Mouse (Mus musculus) hindbrain, embryonic 10.5 days (tissue): ENCODE measurements around the gene Junb. TPM values are rescaled to one million over a fixed set of nuclear protein-coding genes. Genes with fewer than 3 reads are reported as not detected.

Experiments
- DNase-seq: peaks from one replicate; pipeline ENCODE4 v3.0.0-alpha.2; 2017; ENCODE audit warnings: low spot score
- H3K27ac ChIP-seq: fragments of 300-500 bp; sonication (generic); 2 replicates; pipeline ENCODE4 v1.5.1; 2016; ENCODE audit warnings: mild to moderate bottlenecking, moderate library complexity
- H3K27me3 ChIP-seq: fragments of 300-500 bp; sonication (generic); 2 replicates; pipeline ENCODE4 v1.6.1; 2016; ENCODE audit warnings: mild to moderate bottlenecking; ENCODE audit not compliant: poor library complexity, insufficient read depth, severe bottlenecking
- H3K36me3 ChIP-seq: fragments of 300-500 bp; sonication (generic); 2 replicates; pipeline ENCODE4 v1.6.1; 2016; ENCODE audit warnings: mild to moderate bottlenecking, moderate library complexity
- H3K4me1 ChIP-seq: fragments of 300-500 bp; sonication (generic); replicated peaks from 2 replicates; pipeline ENCODE4 v1.6.1; 2016; ENCODE audit warnings: mild to moderate bottlenecking
- H3K4me3 ChIP-seq: fragments of 300-500 bp; sonication (generic); 2 replicates; pipeline ENCODE4 v1.5.1; 2016; ENCODE audit warnings: mild to moderate bottlenecking, moderate library complexity
- H3K9me3 ChIP-seq: fragments of 300-500 bp; sonication (generic); 2 replicates; pipeline ENCODE4 v1.6.1; 2016; ENCODE audit warnings: mild to moderate bottlenecking, moderate library complexity
- WGBS: fragments of 180-500 bp; shearing (Covaris S2); methylation state at CpG from one replicate; pipeline ENCODE4 v1.1.7; 2016; 5-methylcytosine and 5-hydroxymethylcytosine counted together
- polyA plus RNA-seq: library from polyadenylated mRNA; unstranded; fragments of >200 nt; fragmentation: Nextera tagmentation; extraction: Ambion mirVana; gene quantifications from 2 replicates; pipeline ENCODE4 v1.2.1, GENCODE M21; 2016

The Junb gene
- polyA plus RNA-seq, 1 experiment from 2014 or later, result 8.7 TPM

DNA sequence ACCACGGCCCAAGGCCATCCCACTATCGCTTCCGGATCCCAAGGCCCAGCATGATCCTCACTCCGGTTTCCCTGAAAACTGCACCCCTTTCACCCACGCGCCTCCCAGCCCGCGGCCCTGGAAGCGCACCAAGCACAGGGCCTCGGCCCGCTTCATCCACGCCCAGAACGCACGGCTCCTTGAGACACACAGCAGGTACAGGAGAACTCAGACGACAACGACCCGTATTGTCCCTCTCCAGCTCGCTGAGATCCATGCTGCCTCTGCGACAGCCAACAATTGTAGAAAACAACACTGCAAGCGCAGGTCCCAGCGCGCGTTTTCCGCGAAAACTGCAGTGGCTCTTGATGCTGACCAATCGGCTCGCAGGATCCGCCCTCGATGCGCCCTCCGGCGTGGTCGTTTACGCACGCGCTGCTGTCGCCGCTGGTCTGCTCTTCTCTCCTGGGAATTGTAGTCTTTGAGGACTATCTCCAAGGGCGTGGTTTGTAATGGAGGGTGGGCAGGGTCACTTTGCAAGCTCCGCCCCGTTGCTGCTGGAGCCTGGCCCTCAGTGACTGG is 12.7 kb downstream of the Junb start:
- under 1% methylated on average over 41 of the region's 41 CpGs for WGBS
- Histone ChIP-seq H3K27ac (peak overlapping the region; percentile 89), H3K4me1 (peaks cover 47% of the 10 kb centered on the region)

DNA sequence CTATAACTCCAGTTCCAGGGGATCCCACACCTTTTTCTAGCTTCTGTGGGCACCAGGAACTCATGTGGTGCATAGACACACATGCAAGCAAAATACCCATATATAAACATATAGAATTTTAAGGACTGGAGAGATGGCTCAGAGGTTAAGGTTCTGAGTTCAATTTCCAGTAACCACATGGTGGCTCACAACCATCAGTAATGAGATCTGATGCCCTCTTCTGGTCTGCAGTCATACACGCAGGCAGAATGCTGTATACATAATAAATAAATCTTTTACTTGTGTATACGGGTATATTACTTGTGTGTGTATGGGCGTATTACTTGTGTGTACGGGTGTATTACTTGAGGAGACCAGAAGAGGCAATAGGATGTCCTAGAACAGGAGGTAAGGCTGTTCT is 14.6 kb downstream of the Junb start:
- Histone ChIP-seq H3K27me3 (no peaks in the 10 kb centered on the region), H3K4me3 (peak overlapping the region; percentile 0; the same call in 1 of the 2 replicates), H3K9me3 (no peaks in the 10 kb centered on the region), H3K36me3 (peaks cover 46% of the 10 kb centered on the region), H3K27ac (no peak overlapping the region), H3K4me1 (peaks cover 36% of the 10 kb centered on the region)
- WGBS, result 88% methylated on average over 4 of the region's 4 CpGs
- no peak for DNase-seq

More for the DNA sequence above, 12.7 kb downstream of the Junb start:
- DNase-seq, result peak; percentile 95
- Histone ChIP-seq H3K27me3 (no peaks in the 10 kb centered on the region), H3K36me3 (peaks cover 33% of the 10 kb centered on the region), H3K4me3 (peak overlapping the region; percentile 80), H3K9me3 (no peaks in the 10 kb centered on the region)

DNA sequence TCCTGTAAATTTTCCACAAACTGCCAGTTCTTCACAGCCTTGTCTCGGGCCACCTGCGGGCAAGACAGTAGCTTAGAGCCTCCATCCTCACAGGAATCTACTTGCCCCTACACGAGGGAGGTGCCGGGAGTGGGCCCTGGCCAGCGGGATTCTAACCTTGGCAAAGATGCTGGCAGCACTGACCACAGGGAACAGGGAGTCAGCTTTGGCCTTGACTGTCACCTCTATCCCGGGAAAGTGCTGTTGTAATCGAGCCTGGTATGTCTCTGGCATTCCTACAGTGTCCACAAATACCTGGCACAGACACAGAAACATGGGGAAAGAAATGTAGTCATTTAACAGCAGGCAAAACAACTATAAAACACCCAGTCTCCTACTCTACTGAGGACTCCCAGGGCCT is 18.7 kb downstream of the Junb start:
- no peak overlapping the region for H3K27ac ChIP-seq
- no peaks in the 10 kb centered on the region for H3K27me3 ChIP-seq
- 89% methylated on average over 7 of the region's 7 CpGs for WGBS
- no peak overlapping the region for H3K4me3 ChIP-seq
- H3K4me1 ChIP-seq, result peaks cover 1% of the 10 kb centered on the region
- H3K36me3 ChIP-seq, result peaks cover 78% of the 10 kb centered on the region
- DNase-seq, result no peak
- H3K9me3 ChIP-seq, result no peaks in the 10 kb centered on the region

DNA sequence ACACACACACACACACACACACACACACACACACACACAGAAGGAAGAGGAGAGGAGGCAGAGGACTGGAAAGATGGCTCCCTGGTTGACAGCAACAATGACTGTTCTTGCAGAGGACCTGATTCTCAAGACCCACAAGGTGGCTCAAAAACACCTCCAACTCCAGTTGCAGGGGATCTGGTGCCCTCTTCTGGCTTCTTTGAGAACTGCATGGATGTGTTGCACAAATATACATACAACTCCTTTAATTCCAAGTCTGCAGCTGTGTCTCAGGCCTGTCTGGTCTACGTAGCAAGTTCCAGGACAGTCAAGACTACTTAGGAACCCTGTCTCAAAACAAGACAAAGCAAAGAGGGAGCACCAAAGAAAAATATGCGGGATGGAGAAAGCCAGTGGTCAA is 21.8 kb downstream of the Junb start:
- Histone ChIP-seq H3K4me1 (peaks cover 8% of the 10 kb centered on the region), H3K4me3 (no peak overlapping the region), H3K27ac (no peak overlapping the region), H3K27me3 (peaks cover 18% of the 10 kb centered on the region), H3K9me3 (no peaks in the 10 kb centered on the region), H3K36me3 (peaks cover 58% of the 10 kb centered on the region)
- DNase-seq, result peak; percentile 73
- WGBS, result 49% methylated on average over 2 of the region's 2 CpGs

DNA sequence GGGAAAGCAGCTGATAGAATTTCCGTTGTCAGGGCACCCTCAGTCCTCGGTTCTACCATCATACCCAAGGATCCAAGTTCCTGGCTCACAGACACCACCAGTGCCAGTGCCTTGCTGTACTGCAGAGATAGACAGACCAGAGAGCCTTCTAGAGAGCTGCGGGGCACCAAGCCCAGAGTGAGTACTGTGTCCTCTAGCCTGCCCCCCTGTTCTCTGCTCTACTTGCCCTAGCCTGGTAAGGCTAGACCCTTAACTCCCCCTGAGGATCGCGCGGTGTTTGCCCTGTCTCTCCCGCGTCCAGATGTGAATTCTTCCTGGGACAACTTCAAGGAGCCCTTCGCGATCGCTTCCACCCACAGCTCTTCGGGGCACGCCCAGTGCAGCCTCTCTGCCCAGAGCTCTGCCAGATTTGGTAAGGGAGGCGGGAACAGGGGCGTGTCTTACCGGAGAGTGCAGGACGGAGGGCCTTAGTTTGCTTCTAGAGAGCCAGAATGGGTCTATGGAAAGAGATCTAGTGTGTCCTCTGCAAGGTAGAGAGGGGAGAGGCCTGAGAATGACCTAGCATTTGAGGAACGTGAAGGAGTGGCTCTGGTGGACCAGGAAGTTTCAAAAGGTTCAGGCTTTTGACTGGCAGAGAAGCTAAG is 25.8 kb downstream of the Junb start:
- WGBS, result 9% methylated on average over 18 of the region's 18 CpGs
- H3K4me3 ChIP-seq, result 0 out of 2 replicates have a peak overlapping the region, but pooled peaks have one; percentile 11
- peaks cover 58% of the 10 kb centered on the region for H3K27me3 ChIP-seq

DNA sequence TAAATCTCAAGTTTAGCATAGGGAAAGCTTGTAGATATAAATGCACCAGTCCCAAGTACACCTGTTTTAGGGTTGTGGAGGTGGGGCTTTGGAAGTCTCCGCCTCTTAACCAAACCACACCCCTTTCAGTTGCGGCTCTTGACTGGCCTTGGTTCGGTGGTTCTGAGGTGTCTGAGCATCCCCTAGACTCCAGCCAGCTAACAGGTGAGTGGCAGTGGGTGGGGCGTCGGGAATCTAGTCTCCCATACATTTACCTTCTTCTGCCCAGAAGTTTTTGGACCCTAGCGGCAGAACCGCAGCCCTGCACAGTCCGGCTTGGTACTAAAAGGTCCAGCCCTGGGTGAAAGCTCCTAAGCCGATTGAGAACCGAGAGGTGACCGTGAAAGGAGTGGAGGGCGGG is 28.8 kb downstream of the Junb start:
- Histone ChIP-seq H3K27ac (no peak overlapping the region), H3K27me3 (peaks cover 86% of the 10 kb centered on the region), H3K4me1 (peaks cover 29% of the 10 kb centered on the region), H3K36me3 (no peaks in the 10 kb centered on the region), H3K9me3 (no peaks in the 10 kb centered on the region), H3K4me3 (no peak overlapping the region)
- DNase-seq, result no peak
- 22% methylated on average over 12 of the region's 12 CpGs for WGBS

More for the DNA sequence above, 25.8 kb downstream of the Junb start:
- Histone ChIP-seq H3K27ac (no peak overlapping the region), H3K9me3 (no peaks in the 10 kb centered on the region), H3K4me1 (peaks cover 8% of the 10 kb centered on the region), H3K36me3 (peaks cover 20% of the 10 kb centered on the region)
- no peak for DNase-seq

DNA sequence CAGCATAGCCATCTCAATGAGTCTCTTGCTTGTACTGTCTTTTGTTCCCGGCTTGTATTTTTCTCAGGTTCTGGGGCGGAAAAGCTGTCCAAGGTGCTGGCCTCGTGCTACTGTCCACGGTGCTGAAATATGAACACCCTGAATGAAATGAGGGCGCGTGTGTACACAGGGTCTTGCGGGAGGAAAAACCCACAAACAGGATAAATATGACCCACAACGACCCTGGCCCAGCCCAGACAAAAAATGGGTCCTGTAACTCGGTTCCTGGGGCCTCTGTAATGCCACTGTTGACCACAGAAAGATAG is 31.3 kb downstream of the Junb start:
- WGBS, result 16% methylated on average over 9 of the region's 9 CpGs
- Histone ChIP-seq H3K27me3 (peaks cover 94% of the 10 kb centered on the region), H3K36me3 (no peaks in the 10 kb centered on the region), H3K9me3 (no peaks in the 10 kb centered on the region), H3K27ac (no peak overlapping the region), H3K4me1 (peaks cover 32% of the 10 kb centered on the region), H3K4me3 (no peak overlapping the region)
- peak; percentile 53 for DNase-seq

DNA sequence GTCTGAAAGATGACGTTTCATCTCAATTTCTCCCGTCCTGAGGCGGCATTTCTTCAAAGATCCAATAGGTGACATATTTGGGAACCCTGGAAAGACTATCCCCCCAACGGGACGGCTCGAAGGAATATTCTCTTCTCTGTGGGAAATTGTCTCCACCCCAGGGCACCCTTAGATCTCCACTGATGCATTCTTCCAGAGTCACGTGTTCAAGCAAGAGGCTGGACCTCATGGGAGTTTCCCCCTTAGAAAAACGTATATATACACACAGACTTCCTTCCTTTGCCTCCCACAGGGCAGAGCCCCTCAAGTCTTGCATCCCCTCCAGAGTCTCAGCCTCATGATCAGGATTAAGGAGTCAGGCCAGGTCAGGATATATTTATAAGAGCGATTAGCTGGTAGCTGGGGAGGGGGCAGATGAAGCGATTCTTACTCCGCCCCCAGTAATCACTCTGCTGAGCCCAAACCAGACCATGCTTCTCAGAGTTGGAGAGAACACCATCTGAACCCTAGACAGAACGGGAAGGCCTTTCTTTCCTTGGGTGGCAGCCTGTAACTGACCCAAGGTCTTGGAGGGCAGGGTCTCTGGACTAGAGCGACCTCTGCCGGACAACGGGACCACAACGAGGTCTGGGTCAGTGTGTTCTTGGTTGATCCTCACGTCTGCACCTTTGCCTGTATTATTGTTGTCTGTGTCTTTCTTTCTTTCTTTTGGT is 31.8 kb downstream of the Junb start, which contains the start of gene Rtbdn:
TSS of gene Rtbdn (plus strand) at position 464 of the 713 bp plus-strand sequence.
- DNase-seq, result peak; percentile 54

DNA sequence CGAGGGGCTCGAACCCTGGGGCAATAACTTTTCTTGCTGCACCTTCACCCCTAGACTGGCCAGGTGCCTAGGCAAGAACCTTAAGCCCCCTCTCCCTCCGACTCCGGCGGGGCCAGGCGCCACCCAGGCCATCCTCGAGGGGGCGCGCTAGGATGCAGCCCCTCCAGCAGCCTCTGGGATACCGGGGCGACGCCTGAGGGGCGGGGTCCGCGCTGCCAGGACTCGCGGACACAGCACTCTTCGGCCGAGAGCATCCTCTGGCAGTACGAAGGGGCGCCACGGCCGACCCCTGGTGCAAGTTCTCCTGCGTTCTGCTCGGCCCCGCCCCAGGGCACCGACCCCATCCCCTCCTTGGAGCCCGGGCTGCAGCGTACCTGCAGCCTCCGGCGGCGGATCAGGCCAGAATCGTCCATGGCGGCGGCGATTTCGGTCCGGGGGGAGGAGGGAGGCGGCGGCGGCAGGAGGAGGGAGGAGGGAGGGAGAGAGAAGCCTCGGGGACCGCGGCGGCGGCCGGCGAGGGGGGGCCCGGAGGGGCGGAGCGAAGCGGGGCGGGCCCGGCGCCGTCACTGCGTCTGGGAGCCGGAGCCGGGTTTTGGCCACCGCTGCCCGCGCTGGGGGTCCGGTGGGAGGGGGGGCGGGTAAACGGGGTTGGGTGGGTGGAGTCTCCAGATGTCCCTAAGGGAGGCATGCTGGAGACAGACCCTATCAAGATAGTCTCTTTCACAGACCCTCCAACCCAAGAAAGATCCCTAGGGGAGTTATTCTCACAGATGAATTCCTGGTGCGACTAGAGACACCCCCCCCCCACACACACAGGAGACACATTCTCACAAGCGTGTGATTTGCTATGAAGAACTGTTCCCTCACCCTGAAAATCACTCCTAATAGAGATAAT is 32.6 kb downstream of the Junb start:
- Histone ChIP-seq H3K27ac (peak overlapping the region; percentile 77), H3K4me3 (peak overlapping the region; percentile 73), H3K27me3 (peaks cover 89% of the 10 kb centered on the region), H3K36me3 (no peaks in the 10 kb centered on the region), H3K9me3 (no peaks in the 10 kb centered on the region), H3K4me1 (peaks cover 32% of the 10 kb centered on the region)
- WGBS, result under 1% methylated on average over 62 of the region's 67 CpGs
- DNase-seq, result peak; percentile 64

More for the DNA sequence above, 31.8 kb downstream of the Junb start, which contains the start of gene Rtbdn:
- peak within 1 kb of the TSS; percentile 77 for H3K27ac ChIP-seq
- peaks cover 94% of the 10 kb centered on the region for H3K27me3 ChIP-seq
- peak within 1 kb of the TSS; percentile 73 for H3K4me3 ChIP-seq
- no peaks in the 10 kb centered on the region for H3K36me3 ChIP-seq
- WGBS, result 8% methylated on average over 17 of the region's 17 CpGs
- H3K4me1 ChIP-seq, result peaks cover 32% of the 10 kb centered on the region
- no peaks in the 10 kb centered on the region for H3K9me3 ChIP-seq

DNA sequence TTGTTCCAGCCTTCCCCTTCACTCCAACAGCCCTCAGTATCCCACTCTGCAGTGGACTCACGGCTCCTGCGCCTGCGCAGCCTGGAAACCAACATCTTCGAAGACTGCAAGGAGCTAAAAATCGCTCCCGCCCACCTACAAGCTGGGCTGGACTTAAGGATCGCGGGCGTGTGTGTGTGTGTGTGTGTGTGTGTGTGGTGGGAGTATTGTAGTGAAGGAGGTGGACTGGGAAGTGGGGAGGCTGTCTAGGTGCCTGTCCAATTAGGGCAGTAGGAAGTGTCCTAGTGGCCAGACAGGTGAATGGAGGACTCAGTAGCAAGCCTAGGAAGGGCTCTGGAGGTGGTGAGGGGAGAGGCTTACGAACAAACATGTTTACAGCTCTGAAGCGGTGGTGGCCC is 33.3 kb downstream of the Junb start:
- DNase-seq, result no peak
- Histone ChIP-seq H3K27me3 (peaks cover 83% of the 10 kb centered on the region), H3K27ac (no peak overlapping the region), H3K9me3 (no peaks in the 10 kb centered on the region), H3K36me3 (no peaks in the 10 kb centered on the region), H3K4me1 (peaks cover 32% of the 10 kb centered on the region), H3K4me3 (peak overlapping the region; percentile 73)
- WGBS, result 4% methylated on average over 11 of the region's 11 CpGs

DNA sequence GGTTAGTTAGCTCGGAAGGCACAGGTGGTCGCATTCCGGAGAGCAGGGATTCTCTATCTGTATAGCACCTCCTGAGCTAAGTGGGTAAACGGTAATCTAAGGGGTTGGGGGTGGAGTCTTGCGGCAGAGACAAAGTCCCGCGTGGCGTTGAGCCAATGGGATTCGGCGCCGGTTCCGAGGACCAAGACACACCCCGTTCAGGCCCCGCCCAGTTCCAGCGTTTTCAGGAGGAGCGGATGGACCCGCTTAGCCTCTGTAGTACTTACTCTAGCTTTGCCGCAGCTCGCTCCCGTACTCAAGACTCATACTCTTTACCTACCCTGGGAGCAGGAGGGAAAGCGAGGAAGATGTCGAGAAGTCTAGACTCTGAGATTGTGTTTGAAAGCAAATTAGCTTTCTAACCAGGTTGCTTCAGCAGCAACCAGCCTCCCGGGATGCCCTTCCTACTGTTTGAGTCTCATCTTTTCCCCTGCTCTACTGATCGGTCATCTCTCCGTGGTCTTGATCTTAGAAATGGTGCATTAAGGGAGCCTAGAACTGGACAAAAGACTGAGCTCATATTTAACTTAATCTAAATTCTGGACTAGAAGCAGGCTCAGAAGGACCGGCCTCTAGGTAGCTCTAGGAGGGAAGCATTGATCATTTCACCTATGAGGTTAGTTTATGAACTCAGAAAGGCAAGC is 33.9 kb downstream of the Junb start:
- DNase-seq, result peak; percentile 73
- Histone ChIP-seq H3K27ac (no peak overlapping the region), H3K27me3 (peaks cover 81% of the 10 kb centered on the region), H3K36me3 (no peaks in the 10 kb centered on the region), H3K4me3 (peak overlapping the region; percentile 73), H3K4me1 (peaks cover 32% of the 10 kb centered on the region), H3K9me3 (no peaks in the 10 kb centered on the region)
- WGBS, result 3% methylated on average over 26 of the region's 26 CpGs

DNA sequence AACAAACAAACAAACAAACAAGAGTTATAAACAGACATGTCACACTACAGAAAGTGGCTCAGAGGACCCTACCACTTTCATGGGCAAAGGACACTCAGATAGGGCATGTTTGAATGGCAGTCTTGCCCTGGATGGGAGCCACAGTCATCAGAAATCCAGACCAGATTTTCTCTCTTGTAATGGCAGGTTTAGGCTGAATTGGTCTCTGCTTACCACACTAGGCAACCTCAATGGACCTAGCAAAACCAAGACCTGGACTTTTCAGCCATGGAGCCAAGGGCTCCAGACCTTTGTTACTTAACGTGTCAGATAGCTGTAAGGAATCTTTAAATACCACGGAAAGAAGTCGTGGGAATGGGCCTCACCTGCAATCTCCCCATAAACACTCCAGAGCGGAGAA is 34.8 kb downstream of the Junb start:
- Histone ChIP-seq H3K4me3 (no peak overlapping the region), H3K27me3 (peaks cover 79% of the 10 kb centered on the region), H3K4me1 (peaks cover 32% of the 10 kb centered on the region), H3K9me3 (no peaks in the 10 kb centered on the region), H3K36me3 (no peaks in the 10 kb centered on the region), H3K27ac (no peak overlapping the region)
- no peak for DNase-seq
- 23% methylated on average over 4 of the region's 4 CpGs for WGBS
